Mouse (Mus musculus) midbrain, embryonic 12.5 days (tissue): ENCODE results near the gene Fgl2. TPM values are rescaled to one million over a fixed set of nuclear protein-coding genes. Genes with fewer than 3 reads are reported as not detected.

Source experiments
- ATAC-seq: fragments of 200-750 bp; cut with Nextera tagmentation; 2 replicates; pipeline ENCODE4 v1.8.0; 2017; ENCODE audit warnings: low read depth, moderate TSS enrichment, moderate library complexity; ENCODE audit not compliant: low FRiP score
- H3K27ac ChIP-seq: fragments of 300-500 bp; sonication (generic); replicated peaks from 2 replicates; pipeline ENCODE4 v1.5.1; 2016; ENCODE audit warnings: mild to moderate bottlenecking
- H3K27me3 ChIP-seq: fragments of 300-500 bp; sonication (generic); 2 replicates; pipeline ENCODE4 v1.6.1; 2016; ENCODE audit warnings: mild to moderate bottlenecking
- H3K36me3 ChIP-seq: fragments of 300-500 bp; sonication (generic); 2 replicates; pipeline ENCODE4 v1.6.1; 2016
- H3K4me1 ChIP-seq: fragments of 300-500 bp; sonication (generic); 2 replicates; pipeline ENCODE4 v1.6.1; 2016
- H3K4me2 ChIP-seq: fragments of 300-500 bp; sonication (generic); replicated peaks from 2 replicates; pipeline ENCODE4 v1.6.1; 2016; ENCODE audit warnings: mild to moderate bottlenecking, moderate library complexity
- H3K4me3 ChIP-seq: fragments of 300-500 bp; sonication (generic); 2 replicates; pipeline ENCODE4 v1.5.1; 2016; ENCODE audit warnings: mild to moderate bottlenecking
- H3K9ac ChIP-seq: fragments of 300-500 bp; sonication (generic); replicated peaks from 2 replicates; pipeline ENCODE4 v1.6.1; 2016; ENCODE audit warnings: mild to moderate bottlenecking, moderate library complexity
- H3K9me3 ChIP-seq: fragments of 300-500 bp; sonication (generic); 2 replicates; pipeline ENCODE4 v1.6.1; 2016; ENCODE audit warnings: mild to moderate bottlenecking
- WGBS: fragments of 180-500 bp; shearing (Covaris S2); methylation state at CpG from one replicate; pipeline ENCODE4 v1.1.7; 2016; 5-methylcytosine and 5-hydroxymethylcytosine counted together
- polyA plus RNA-seq: library from polyadenylated mRNA; unstranded; fragments of >200 nt; fragmentation: Nextera tagmentation; extraction: Ambion mirVana; gene quantifications from 2 replicates; pipeline ENCODE4 v1.2.1, GENCODE M21; 2016

The Fgl2 gene
- polyA plus RNA-seq, 1 experiment from 2014 or later, result 2.2 TPM

GRCm38 (mm10) chr5:21366338-21367053 lies 5.9 kb upstream of the Fgl2 start:
- Histone ChIP-seq H3K4me1 (no peaks in the 10 kb centered on the region), H3K4me2 (no peak overlapping the region), H3K27ac (no peak overlapping the region), H3K4me3 (no peak overlapping the region), H3K27me3 (no peaks in the 10 kb centered on the region), H3K36me3 (no peaks in the 10 kb centered on the region), H3K9ac (no peak overlapping the region), H3K9me3 (no peaks in the 10 kb centered on the region)
- no peak for ATAC-seq
- WGBS, result 53% methylated on average over 4 of the region's 4 CpGs

- H3K9ac ChIP-seq, result no peak overlapping the region
- whole genome bisulfite sequencing, result 14% methylated on average over 2 of the region's 2 CpGs
- H3K36me3 ChIP-seq, result no peaks in the 10 kb centered on the region
- no peaks in the 10 kb centered on the region for H3K9me3 ChIP-seq
- H3K4me1 ChIP-seq, result peaks cover 7% of the 10 kb centered on the region; the same call in 1 of the 2 replicates
- ATAC-seq, result no peak
- no peak overlapping the region for H3K4me2 ChIP-seq
- H3K4me3 ChIP-seq, result no peak overlapping the region
- H3K27ac ChIP-seq, result no peak overlapping the region
- no peaks in the 10 kb centered on the region for H3K27me3 ChIP-seq
Observed at GRCm38 (mm10) chr5:21367514-21367913, 4.9 kb upstream of the Fgl2 start.

- H3K27me3 ChIP-seq, result peaks cover 12% of the 10 kb centered on the region; the same call in 1 of the 2 replicates
- WGBS, result 89% methylated on average over 5 of the region's 5 CpGs
- no peak overlapping the region for H3K9ac ChIP-seq
- no peak overlapping the region for H3K4me2 ChIP-seq
- H3K36me3 ChIP-seq, result no peaks in the 10 kb centered on the region
- no peak for ATAC-seq
- no peak overlapping the region for H3K27ac ChIP-seq
- peaks cover 13% of the 10 kb centered on the region; the same call in 1 of the 2 replicates for H3K4me1 ChIP-seq
- H3K9me3 ChIP-seq, result no peaks in the 10 kb centered on the region
- no peak overlapping the region for H3K4me3 ChIP-seq
Observed at GRCm38 (mm10) chr5:21370218-21370947, 2.1 kb upstream of the Fgl2 start.

- peaks cover 13% of the 10 kb centered on the region; the same call in 1 of the 2 replicates for H3K4me1 ChIP-seq
- no peak overlapping the region for H3K27ac ChIP-seq
- H3K4me2 ChIP-seq, result peak overlapping the region; percentile 77
- 43% methylated on average over 5 of the region's 5 CpGs for WGBS
- peak; percentile 48; the same call in 1 of the 2 replicates for ATAC-seq
- peaks cover 12% of the 10 kb centered on the region; the same call in 1 of the 2 replicates for H3K27me3 ChIP-seq
- no peaks in the 10 kb centered on the region for H3K36me3 ChIP-seq
- no peaks in the 10 kb centered on the region for H3K9me3 ChIP-seq
- peak overlapping the region; percentile 49 for H3K4me3 ChIP-seq
- peak overlapping the region; percentile 68 for H3K9ac ChIP-seq
Observed at GRCm38 (mm10) chr5:21371920-21372319, 522 bp upstream of the Fgl2 start.

GRCm38 (mm10) chr5:21373180-21373518 lies 707 bp downstream of the Fgl2 start:
- Histone ChIP-seq H3K4me1 (peaks cover 13% of the 10 kb centered on the region; the same call in 1 of the 2 replicates), H3K27ac (no peak overlapping the region), H3K9me3 (no peaks in the 10 kb centered on the region), H3K27me3 (peaks cover 12% of the 10 kb centered on the region; the same call in 1 of the 2 replicates), H3K4me2 (peak overlapping the region; percentile 77), H3K4me3 (peak overlapping the region; percentile 49), H3K36me3 (no peaks in the 10 kb centered on the region), H3K9ac (peak overlapping the region; percentile 68)
- WGBS, result 76% methylated on average over 7 of the region's 7 CpGs
- ATAC-seq, result no peak

GRCm38 (mm10) chr5:21376935-21377334 lies 4.5 kb downstream of the Fgl2 start:
- WGBS, result 87% methylated on average over 4 of the region's 4 CpGs
- Histone ChIP-seq H3K9ac (no peak overlapping the region), H3K4me2 (no peak overlapping the region), H3K36me3 (no peaks in the 10 kb centered on the region), H3K27ac (no peak overlapping the region), H3K27me3 (peaks cover 16% of the 10 kb centered on the region; the same call in 1 of the 2 replicates), H3K4me1 (peaks cover 10% of the 10 kb centered on the region; the same call in 1 of the 2 replicates), H3K4me3 (no peak overlapping the region), H3K9me3 (no peaks in the 10 kb centered on the region)
- no peak for ATAC-seq

- H3K9ac ChIP-seq, result no peak overlapping the region
- no peaks in the 10 kb centered on the region for H3K9me3 ChIP-seq
- no peak for ATAC-seq
- no peak overlapping the region for H3K27ac ChIP-seq
- no peaks in the 10 kb centered on the region for H3K4me1 ChIP-seq
- 81% methylated on average over 2 of the region's 2 CpGs for WGBS
- H3K4me2 ChIP-seq, result no peak overlapping the region
- H3K4me3 ChIP-seq, result no peak overlapping the region
- no peaks in the 10 kb centered on the region for H3K36me3 ChIP-seq
- H3K27me3 ChIP-seq, result peaks cover 10% of the 10 kb centered on the region; the same call in 1 of the 2 replicates
Observed at GRCm38 (mm10) chr5:21378397-21378796, 6.0 kb downstream of the Fgl2 start.

- Histone ChIP-seq H3K4me1 (no peaks in the 10 kb centered on the region), H3K36me3 (no peaks in the 10 kb centered on the region), H3K27me3 (0 out of 2 replicates have a peak, but pooled peaks cover 5% of the 10 kb centered on the region), H3K27ac (no peak overlapping the region), H3K4me2 (no peak overlapping the region), H3K9me3 (no peaks in the 10 kb centered on the region), H3K9ac (no peak overlapping the region), H3K4me3 (no peak overlapping the region)
- no peak for ATAC-seq
- 60% methylated on average over 6 of the region's 6 CpGs for WGBS
Observed at GRCm38 (mm10) chr5:21381986-21382385, 9.5 kb downstream of the Fgl2 start.

- no peaks in the 10 kb centered on the region for H3K4me1 ChIP-seq
- 0 out of 2 replicates have a peak, but pooled peaks cover 5% of the 10 kb centered on the region for H3K27me3 ChIP-seq
- no peak overlapping the region for H3K4me3 ChIP-seq
- H3K9ac ChIP-seq, result no peak overlapping the region
- no peak overlapping the region for H3K4me2 ChIP-seq
- WGBS, result 66% methylated on average over 6 of the region's 6 CpGs
- no peak for ATAC-seq
- H3K36me3 ChIP-seq, result no peaks in the 10 kb centered on the region
- no peaks in the 10 kb centered on the region for H3K9me3 ChIP-seq
- H3K27ac ChIP-seq, result no peak overlapping the region
Observed at GRCm38 (mm10) chr5:21382678-21383077, 10.2 kb downstream of the Fgl2 start.

- no peak overlapping the region for H3K9ac ChIP-seq
- 50% methylated on average over 14 of the region's 14 CpGs for WGBS
- H3K9me3 ChIP-seq, result no peaks in the 10 kb centered on the region
- H3K4me2 ChIP-seq, result no peak overlapping the region
- no peak overlapping the region for H3K4me3 ChIP-seq
- no peak for ATAC-seq
- H3K27me3 ChIP-seq, result 0 out of 2 replicates have a peak, but pooled peaks cover 5% of the 10 kb centered on the region
- no peak overlapping the region for H3K27ac ChIP-seq
- no peaks in the 10 kb centered on the region for H3K4me1 ChIP-seq
- H3K36me3 ChIP-seq, result no peaks in the 10 kb centered on the region
Observed at GRCm38 (mm10) chr5:21383392-21384251, 11.2 kb downstream of the Fgl2 start.

- Histone ChIP-seq H3K4me2 (no peak overlapping the region), H3K4me3 (no peak overlapping the region), H3K36me3 (no peaks in the 10 kb centered on the region), H3K27me3 (no peaks in the 10 kb centered on the region), H3K9ac (no peak overlapping the region), H3K9me3 (no peaks in the 10 kb centered on the region), H3K27ac (no peak overlapping the region), H3K4me1 (no peaks in the 10 kb centered on the region)
- WGBS, result 84% methylated on average over 13 of the region's 13 CpGs
- ATAC-seq, result no peak
Observed at GRCm38 (mm10) chr5:21384252-21384960, 12.0 kb downstream of the Fgl2 start.
